Mouse (Mus musculus) bone marrow, adult 2 months (tissue): ENCODE results near the gene Tesk2. TPM values are rescaled to one million over a fixed set of nuclear protein-coding genes. Genes with fewer than 3 reads are reported as not detected.

ENCODE experiments used
- H3K27ac ChIP-seq: fragments of 200-500 bp; 2 replicates; pipeline ENCODE4 v1.5.1; 2012; ENCODE audit warnings: low read depth, mild to moderate bottlenecking, control low read depth, inconsistent platforms, low read length; ENCODE audit not compliant: control insufficient read depth, poor library complexity, insufficient read depth
- H3K4me1 ChIP-seq: fragments of 200-500 bp; 2 replicates; pipeline ENCODE4 v1.6.1; 2011; ENCODE audit warnings: low read length; ENCODE audit not compliant: control insufficient read depth, insufficient read depth
- H3K4me3 ChIP-seq: fragments of 200-500 bp; replicated peaks from 2 replicates; pipeline ENCODE3; 2011; ENCODE audit warnings: mild to moderate bottlenecking, low read depth, low read length, control low read depth; ENCODE audit not compliant: control insufficient read depth
- CTCF ChIP-seq: fragments of 200-500 bp; IDR thresholded peaks from 2 replicates; pipeline ENCODE4 v1.5.1; 2011; ENCODE audit warnings: low read length, control low read depth; ENCODE audit not compliant: control insufficient read depth, insufficient read depth
- POLR2A ChIP-seq: fragments of 200-500 bp; IDR thresholded peaks from 2 replicates; pipeline ENCODE4 v1.6.1; 2011; ENCODE audit warnings: low read depth, mild to moderate bottlenecking, control low read depth, low read length, borderline replicate concordance; ENCODE audit not compliant: control insufficient read depth
- WGBS: fragments of 180-500 bp; shearing (Covaris S2); methylation state at CpG from one replicate; pipeline ENCODE4 v1.1.7; 2018; 5-methylcytosine and 5-hydroxymethylcytosine counted together
- polyA plus RNA-seq: library from polyadenylated mRNA; stranded (reverse); fragments of >200 nt; gene quantifications from 2 replicates; pipeline ENCODE4 v1.2.4, GENCODE M21; 2011; ENCODE audit warnings: low replicate concordance; ENCODE audit not compliant: missing spikeins, insufficient read depth, insufficient read length

Gene Tesk2
- polyA plus RNA-seq, 1 experiment: 11.1 TPM

GRCm38 (mm10) chr4:116786587-116786986, 65.8 kb downstream of the Tesk2 start:
- no peak overlapping the region for H3K4me3 ChIP-seq
- no peaks in the 10 kb centered on the region; the same call in 1 of the 2 replicates for H3K4me1 ChIP-seq
- 90% methylated on average over 1 of the region's 1 CpGs for whole genome bisulfite sequencing
- TF ChIP-seq CTCF: peak; percentile 32; the same call in 1 of the 2 replicates
- no peak for TF ChIP-seq POLR2A
- H3K27ac ChIP-seq: no peak overlapping the region

- no peak overlapping the region for H3K4me3 ChIP-seq
- no peaks in the 10 kb centered on the region for H3K4me1 ChIP-seq
- TF ChIP-seq CTCF (no peak), POLR2A (no peak)
- peak overlapping the region; percentile 62; the same call in 1 of the 2 replicates for H3K27ac ChIP-seq
- WGBS: 13% methylated on average over 7 of the region's 7 CpGs
Observed at GRCm38 (mm10) chr4:116787985-116788760, 67.4 kb downstream of the Tesk2 start.

- no peak for TF ChIP-seq POLR2A
- peak; percentile 48 for TF ChIP-seq CTCF
- Histone ChIP-seq H3K4me1 (no peaks in the 10 kb centered on the region), H3K27ac (peak overlapping the region; percentile 25; the same call in 1 of the 2 replicates), H3K4me3 (no peak overlapping the region)
- 17% methylated on average over 3 of the region's 3 CpGs for WGBS
Observed at GRCm38 (mm10) chr4:116788956-116789355, 68.2 kb downstream of the Tesk2 start.

GRCm38 (mm10) chr4:116792453-116792852, 71.7 kb downstream of the Tesk2 start:
- Histone ChIP-seq H3K4me1 (no peaks in the 10 kb centered on the region), H3K27ac (no peak overlapping the region), H3K4me3 (no peak overlapping the region)
- 91% methylated on average over 8 of the region's 8 CpGs for WGBS
- TF ChIP-seq POLR2A (no peak), CTCF (no peak)

- TF ChIP-seq POLR2A (no peak), CTCF (0 out of 2 replicates have a peak, but pooled peaks have one; percentile 7)
- 67% methylated on average over 2 of the region's 2 CpGs for WGBS
- no peak overlapping the region for H3K4me3 ChIP-seq
- H3K4me1 ChIP-seq: no peaks in the 10 kb centered on the region
- H3K27ac ChIP-seq: no peak overlapping the region
Observed at GRCm38 (mm10) chr4:116794273-116794672, 73.5 kb downstream of the Tesk2 start.

- no peak overlapping the region for H3K27ac ChIP-seq
- no peak overlapping the region for H3K4me3 ChIP-seq
- H3K4me1 ChIP-seq: no peaks in the 10 kb centered on the region
- 78% methylated on average over 1 of the region's 1 CpGs for WGBS
- TF ChIP-seq POLR2A: no peak
- TF ChIP-seq CTCF: no peak
Observed at GRCm38 (mm10) chr4:116796442-116797110, 75.8 kb downstream of the Tesk2 start.

GRCm38 (mm10) chr4:116799901-116800300, 79.2 kb downstream of the Tesk2 start:
- peak; percentile 39; the same call in 1 of the 2 replicates for TF ChIP-seq CTCF
- TF ChIP-seq POLR2A: no peak
- H3K4me1 ChIP-seq: no peaks in the 10 kb centered on the region
- WGBS: 35% methylated on average over 5 of the region's 5 CpGs
- no peak overlapping the region for H3K4me3 ChIP-seq
- no peak overlapping the region for H3K27ac ChIP-seq
